Mouse (Mus musculus) limb, embryonic 13.5 days (tissue): ENCODE measurements around the gene Pdcd6ip. TPM values are rescaled to one million over a fixed set of nuclear protein-coding genes. Genes with fewer than 3 reads are reported as not detected.

Experiments used
- ATAC-seq: fragments of 200-750 bp; cut with Nextera tagmentation; 2 replicates; pipeline ENCODE4 v1.8.0; 2017; ENCODE audit warnings: low read depth, moderate number of reproducible peaks, moderate TSS enrichment; ENCODE audit not compliant: low FRiP score
- H3K27ac ChIP-seq: fragments of 300-500 bp; sonication (generic); 2 replicates; pipeline ENCODE4 v1.5.1; 2015; ENCODE audit warnings: inconsistent platforms, mild to moderate bottlenecking, moderate library complexity
- H3K27me3 ChIP-seq: fragments of 300-500 bp; sonication (generic); 2 replicates; pipeline ENCODE4 v1.6.1; 2015; ENCODE audit warnings: mild to moderate bottlenecking, inconsistent platforms
- H3K36me3 ChIP-seq: fragments of 300-500 bp; sonication (generic); 2 replicates; pipeline ENCODE4 v1.6.1; 2015; ENCODE audit warnings: inconsistent platforms, mild to moderate bottlenecking, moderate library complexity
- H3K4me1 ChIP-seq: fragments of 300-500 bp; sonication (generic); 2 replicates; pipeline ENCODE4 v1.6.1; 2015; ENCODE audit warnings: inconsistent platforms
- H3K4me2 ChIP-seq: fragments of 300-500 bp; sonication (generic); replicated peaks from 2 replicates; pipeline ENCODE4 v1.6.1; 2015; ENCODE audit warnings: inconsistent platforms, mild to moderate bottlenecking, moderate library complexity
- H3K4me3 ChIP-seq: fragments of 300-500 bp; sonication (generic); 2 replicates; pipeline ENCODE4 v1.5.1; 2015; ENCODE audit warnings: moderate library complexity, mild to moderate bottlenecking, inconsistent platforms
- H3K9ac ChIP-seq: fragments of 300-500 bp; sonication (generic); 2 replicates; pipeline ENCODE4 v1.6.1; 2015; ENCODE audit warnings: mild to moderate bottlenecking, inconsistent platforms
- H3K9me3 ChIP-seq: fragments of 300-500 bp; sonication (generic); 2 replicates; pipeline ENCODE4 v1.6.1; 2016; ENCODE audit warnings: inconsistent platforms
- WGBS: fragments of 180-500 bp; shearing (Covaris S2); methylation state at CpG from one replicate; pipeline ENCODE4 v1.1.7; 2015; 5-methylcytosine and 5-hydroxymethylcytosine counted together
- polyA plus RNA-seq: library from polyadenylated mRNA; unstranded; fragments of >200 nt; fragmentation: Nextera tagmentation; extraction: Ambion mirVana; gene quantifications from 2 replicates; pipeline ENCODE4 v1.2.1, GENCODE M21; 2015

The Pdcd6ip gene
- polyA plus RNA-seq, 1 experiment from 2014 or later, result 58.8 TPM

GRCm38 (mm10) chr9:113634986-113635385 is 73.1 kb downstream of the Pdcd6ip start:
- no peak overlapping the region for H3K9ac ChIP-seq
- peaks cover 4% of the 10 kb centered on the region for H3K4me1 ChIP-seq
- H3K27ac ChIP-seq, result no peak overlapping the region; the same call in 1 of the 2 replicates
- peak; percentile 57; the same call in 1 of the 2 replicates for ATAC-seq
- WGBS, result 16% methylated on average over 7 of the region's 7 CpGs
- H3K9me3 ChIP-seq, result peaks cover 10% of the 10 kb centered on the region
- no peak overlapping the region for H3K4me3 ChIP-seq
- H3K4me2 ChIP-seq, result no peak overlapping the region
- no peaks in the 10 kb centered on the region for H3K36me3 ChIP-seq
- H3K27me3 ChIP-seq, result peaks cover 5% of the 10 kb centered on the region; the same call in 1 of the 2 replicates

GRCm38 (mm10) chr9:113633168-113633744 is 74.8 kb downstream of the Pdcd6ip start:
- no peak for ATAC-seq
- WGBS, result 73% methylated on average over 8 of the region's 8 CpGs

GRCm38 (mm10) chr9:113632350-113633043 is 75.6 kb downstream of the Pdcd6ip start:
- Histone ChIP-seq H3K27me3 (peaks cover 5% of the 10 kb centered on the region; the same call in 1 of the 2 replicates), H3K36me3 (no peaks in the 10 kb centered on the region), H3K4me2 (no peak overlapping the region), H3K9ac (no peak overlapping the region), H3K27ac (no peak overlapping the region), H3K4me1 (peaks cover 8% of the 10 kb centered on the region), H3K4me3 (no peak overlapping the region), H3K9me3 (peaks cover 10% of the 10 kb centered on the region)
- no peak for ATAC-seq
- WGBS, result 71% methylated on average over 9 of the region's 9 CpGs

More at GRCm38 (mm10) chr9:113633168-113633744, 74.8 kb downstream of the Pdcd6ip start:
- H3K4me1 ChIP-seq, result peaks cover 8% of the 10 kb centered on the region
- H3K9me3 ChIP-seq, result peaks cover 10% of the 10 kb centered on the region
- no peaks in the 10 kb centered on the region for H3K36me3 ChIP-seq
- no peak overlapping the region for H3K4me2 ChIP-seq
- no peak overlapping the region for H3K27ac ChIP-seq
- no peak overlapping the region for H3K4me3 ChIP-seq
- H3K27me3 ChIP-seq, result peaks cover 5% of the 10 kb centered on the region; the same call in 1 of the 2 replicates
- H3K9ac ChIP-seq, result no peak overlapping the region

- WGBS, result 5% methylated on average over 9 of the region's 9 CpGs
- H3K4me3 ChIP-seq, result no peak overlapping the region
- H3K9ac ChIP-seq, result no peak overlapping the region
- 0 out of 2 replicates have a peak, but pooled peaks cover 4% of the 10 kb centered on the region for H3K4me1 ChIP-seq
- no peaks in the 10 kb centered on the region for H3K36me3 ChIP-seq
- H3K27me3 ChIP-seq, result peaks cover 5% of the 10 kb centered on the region; the same call in 1 of the 2 replicates
- peak; percentile 46; the same call in 1 of the 2 replicates for ATAC-seq
- H3K27ac ChIP-seq, result no peak overlapping the region
- H3K4me2 ChIP-seq, result no peak overlapping the region
- H3K9me3 ChIP-seq, result peaks cover 5% of the 10 kb centered on the region; the same call in 1 of the 2 replicates
These were observed 78.4 kb downstream of the Pdcd6ip start for GRCm38 (mm10) chr9:113629632-113630031.

- Histone ChIP-seq H3K36me3 (no peaks in the 10 kb centered on the region), H3K4me2 (no peak overlapping the region), H3K9ac (no peak overlapping the region), H3K27me3 (peaks cover 5% of the 10 kb centered on the region; the same call in 1 of the 2 replicates), H3K9me3 (peaks cover 5% of the 10 kb centered on the region; the same call in 1 of the 2 replicates), H3K4me3 (no peak overlapping the region), H3K27ac (no peak overlapping the region), H3K4me1 (0 out of 2 replicates have a peak, but pooled peaks cover 4% of the 10 kb centered on the region)
- ATAC-seq, result 0 out of 2 replicates have a peak, but pooled peaks have one; percentile 20
- 81% methylated on average over 11 of the region's 11 CpGs for WGBS
These were observed 78.9 kb downstream of the Pdcd6ip start for GRCm38 (mm10) chr9:113629191-113629590.

- no peak for ATAC-seq
- Histone ChIP-seq H3K36me3 (no peaks in the 10 kb centered on the region), H3K27me3 (peaks cover 5% of the 10 kb centered on the region; the same call in 1 of the 2 replicates), H3K27ac (no peak overlapping the region), H3K9me3 (peaks cover 5% of the 10 kb centered on the region; the same call in 1 of the 2 replicates), H3K4me1 (0 out of 2 replicates have a peak, but pooled peaks cover 4% of the 10 kb centered on the region), H3K4me3 (no peak overlapping the region), H3K9ac (no peak overlapping the region), H3K4me2 (no peak overlapping the region)
- WGBS, result 96% methylated on average over 1 of the region's 1 CpGs
These were observed 79.3 kb downstream of the Pdcd6ip start for GRCm38 (mm10) chr9:113628780-113629179.

GRCm38 (mm10) chr9:113626730-113627129 is 81.3 kb downstream of the Pdcd6ip start:
- no peak overlapping the region for H3K4me2 ChIP-seq
- 86% methylated on average over 10 of the region's 10 CpGs for WGBS
- H3K4me3 ChIP-seq, result no peak overlapping the region
- no peak for ATAC-seq
- H3K9ac ChIP-seq, result no peak overlapping the region
- no peak overlapping the region for H3K27ac ChIP-seq
- H3K27me3 ChIP-seq, result peaks cover 5% of the 10 kb centered on the region; the same call in 1 of the 2 replicates
- peaks cover 5% of the 10 kb centered on the region; the same call in 1 of the 2 replicates for H3K9me3 ChIP-seq
- no peaks in the 10 kb centered on the region for H3K36me3 ChIP-seq
- H3K4me1 ChIP-seq, result 0 out of 2 replicates have a peak, but pooled peaks cover 4% of the 10 kb centered on the region

- Histone ChIP-seq H3K4me1 (no peaks in the 10 kb centered on the region), H3K9ac (no peak overlapping the region), H3K4me3 (no peak overlapping the region), H3K36me3 (no peaks in the 10 kb centered on the region), H3K27ac (no peak overlapping the region), H3K9me3 (peaks cover 5% of the 10 kb centered on the region; the same call in 1 of the 2 replicates), H3K4me2 (no peak overlapping the region), H3K27me3 (no peaks in the 10 kb centered on the region)
- WGBS, result 72% methylated on average over 6 of the region's 6 CpGs
- no peak for ATAC-seq
These were observed 84.0 kb downstream of the Pdcd6ip start for GRCm38 (mm10) chr9:113624086-113624485.

- 87% methylated on average over 6 of the region's 6 CpGs for WGBS
- Histone ChIP-seq H3K36me3 (no peaks in the 10 kb centered on the region), H3K9me3 (no peaks in the 10 kb centered on the region), H3K4me1 (no peaks in the 10 kb centered on the region), H3K9ac (no peak overlapping the region), H3K27ac (no peak overlapping the region), H3K4me3 (no peak overlapping the region), H3K4me2 (no peak overlapping the region), H3K27me3 (no peaks in the 10 kb centered on the region)
- ATAC-seq, result no peak
These were observed 91.0 kb downstream of the Pdcd6ip start for GRCm38 (mm10) chr9:113617081-113617480.

GRCm38 (mm10) chr9:113610776-113611175 is 97.3 kb downstream of the Pdcd6ip start:
- WGBS, result 32% methylated on average over 7 of the region's 7 CpGs
- no peak for ATAC-seq

GRCm38 (mm10) chr9:113602140-113602539 is 105.9 kb downstream of the Pdcd6ip start:
- no peak overlapping the region for H3K27ac ChIP-seq
- no peak overlapping the region for H3K9ac ChIP-seq
- no peaks in the 10 kb centered on the region for H3K27me3 ChIP-seq
- 0 out of 2 replicates have a peak, but pooled peaks cover 7% of the 10 kb centered on the region for H3K4me1 ChIP-seq
- H3K9me3 ChIP-seq, result no peaks in the 10 kb centered on the region
- H3K4me3 ChIP-seq, result no peak overlapping the region
- ATAC-seq, result no peak
- no peak overlapping the region for H3K4me2 ChIP-seq
- no peaks in the 10 kb centered on the region for H3K36me3 ChIP-seq

More at GRCm38 (mm10) chr9:113610776-113611175, 97.3 kb downstream of the Pdcd6ip start:
- H3K4me1 ChIP-seq, result no peaks in the 10 kb centered on the region
- no peaks in the 10 kb centered on the region for H3K27me3 ChIP-seq
- H3K4me3 ChIP-seq, result no peak overlapping the region
- H3K9ac ChIP-seq, result no peak overlapping the region
- no peak overlapping the region for H3K4me2 ChIP-seq
- H3K36me3 ChIP-seq, result no peaks in the 10 kb centered on the region
- no peaks in the 10 kb centered on the region for H3K9me3 ChIP-seq
- no peak overlapping the region for H3K27ac ChIP-seq
